Mouse (Mus musculus) layer of hippocampus, postnatal 25 days (tissue): Measurements from ENCODE around the gene Adat2. TPM values are rescaled to one million over a fixed set of nuclear protein-coding genes. Genes with fewer than 3 reads are reported as not detected.

Experiments used
- DNase-seq, 2 experiments: peaks; one replicate each; pipeline ENCODE4 v3.0.0; 2022; ENCODE audit warnings: mixed read lengths in 2 of 2, low spot score in 1 of 2; ENCODE audit errors: extremely low spot score in 1 of 2
- total RNA-seq, 2 experiments: library from RNA; stranded (reverse); gene quantifications; 2 replicates each; pipeline ENCODE4 v1.2.3; 2021

The Adat2 gene
- total RNA-seq, result 1 to 10 TPM; 8.1 to 8.9 TPM

DNA sequence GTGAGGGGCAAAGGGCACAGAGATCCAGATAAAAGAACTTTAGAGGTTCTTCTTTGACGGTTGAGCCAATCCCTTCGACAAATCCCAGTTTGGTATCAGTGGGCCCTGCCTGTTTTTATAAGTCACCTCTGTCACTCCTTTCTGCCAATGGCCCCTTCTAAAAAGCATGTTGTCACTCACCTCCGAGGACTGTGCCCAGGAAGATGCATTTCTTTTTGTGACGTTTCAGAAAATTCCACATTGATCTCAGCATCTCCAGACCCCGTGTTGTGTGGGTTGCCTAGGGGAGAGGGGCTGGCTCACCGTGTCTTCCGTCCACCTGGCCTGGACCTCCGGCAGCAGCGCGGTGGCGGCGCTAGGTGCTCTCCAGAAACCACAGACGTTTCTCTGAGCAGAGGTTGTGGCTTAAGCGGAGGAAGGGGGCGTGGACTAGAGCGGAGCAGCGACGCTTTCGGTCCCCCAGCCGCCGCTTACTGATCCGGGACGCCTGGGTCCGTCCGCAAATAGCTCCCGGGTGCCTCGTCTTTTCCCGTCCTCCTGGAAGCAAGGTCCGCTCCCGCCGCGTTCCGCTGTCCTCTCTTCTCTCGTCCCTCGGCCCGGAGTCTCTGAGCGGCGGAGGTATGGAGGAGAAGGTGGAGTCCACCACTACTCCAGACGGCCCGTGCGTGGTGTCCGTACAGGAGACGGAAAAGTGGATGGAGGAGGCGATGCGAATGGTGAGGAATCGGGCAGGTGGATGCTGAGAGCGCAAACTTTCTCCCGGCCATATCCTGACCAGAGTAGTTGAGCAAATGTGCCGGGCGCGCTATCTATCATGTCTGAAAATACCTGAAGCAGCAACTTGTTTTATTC, at the start of gene Adat2, which contains the start of gene Pex3:
Gene Adat2 (plus strand): TSS at position 249 of the 852 bp plus-strand sequence.
Gene Pex3 (minus strand): TSS at position 497 of the 852 bp plus-strand sequence.
- DNase-seq, result peak; percentile 87 to 90

DNA sequence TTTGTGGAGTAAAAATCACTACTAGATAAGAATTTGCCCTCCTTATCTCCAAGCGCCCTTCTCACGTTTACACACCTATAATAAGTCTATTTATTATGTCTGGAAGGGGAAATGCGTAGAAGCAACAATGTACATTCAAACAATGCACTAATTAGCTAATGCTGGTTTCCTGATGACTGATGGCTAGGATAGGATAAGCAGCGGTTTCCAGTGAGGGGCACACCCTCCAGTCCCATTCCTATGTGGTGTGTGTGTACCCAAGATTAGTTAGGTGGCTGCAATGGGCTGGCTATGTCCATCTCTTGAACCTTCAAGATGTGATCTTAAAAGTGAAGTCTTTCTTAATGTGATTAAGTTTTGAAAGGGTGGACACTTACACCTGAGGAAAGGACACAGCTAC, 30.8 kb upstream of the Adat2 start:
- no peak for DNase-seq

DNA sequence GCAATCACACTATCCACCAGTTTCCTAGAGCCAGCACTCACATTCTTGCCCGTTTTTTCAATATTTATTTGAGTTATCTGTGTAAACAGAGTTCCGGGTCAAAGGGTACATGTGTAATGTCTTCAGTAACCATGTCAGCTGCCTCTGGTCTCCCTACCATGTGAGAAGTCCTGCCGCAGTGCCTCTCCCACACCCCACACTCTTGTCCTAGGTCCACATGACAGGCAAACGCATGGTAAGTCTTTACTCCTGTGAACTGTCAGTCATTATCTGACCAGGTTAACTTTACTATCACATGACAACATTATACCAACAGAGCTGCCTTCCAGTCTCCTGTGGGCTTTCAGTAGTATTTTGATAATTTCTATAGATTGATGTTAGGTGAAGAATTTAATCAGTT, 24.5 kb upstream of the Adat2 start:
- DNase-seq, result no peak

DNA sequence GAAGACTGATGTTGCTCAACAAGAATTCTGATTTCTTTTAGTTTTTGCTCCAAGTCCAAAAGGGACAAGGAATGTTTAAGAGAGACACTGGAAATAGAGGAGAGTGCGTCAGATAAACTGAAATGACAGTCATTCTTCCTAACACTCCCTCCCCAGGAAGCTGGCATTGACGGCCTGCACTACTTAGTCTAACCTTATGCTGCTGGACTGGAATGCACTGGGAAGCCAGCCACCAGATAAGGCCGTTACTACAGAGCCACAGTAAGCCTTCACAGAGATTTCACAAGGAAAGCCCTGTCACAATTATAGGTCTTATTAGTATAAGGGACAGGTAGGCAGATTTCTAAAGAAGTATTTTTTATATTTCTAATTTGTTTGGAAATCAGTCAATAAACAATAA, 17.9 kb upstream of the Adat2 start:
- no peak for DNase-seq

DNA sequence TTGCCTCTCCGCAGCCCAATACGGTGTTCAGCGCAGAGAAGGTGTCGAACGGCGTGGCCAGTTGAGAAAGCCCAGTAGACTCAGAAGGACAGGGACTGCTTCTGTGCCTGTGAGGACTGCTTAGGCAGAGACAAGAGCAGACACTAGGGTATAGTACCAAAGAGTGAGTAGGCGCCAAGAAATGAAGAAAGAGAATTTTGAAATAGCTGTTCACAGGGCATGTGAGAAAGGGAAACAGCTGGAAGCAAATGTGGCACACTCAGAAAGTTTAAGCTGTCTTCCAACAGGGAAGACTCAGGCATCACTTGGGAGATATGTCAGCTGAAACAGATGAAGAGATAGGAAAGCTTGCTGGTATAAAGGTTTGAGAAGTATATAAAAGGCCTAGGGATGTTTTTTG, 16.0 kb upstream of the Adat2 start:
- DNase-seq, result no peak

DNA sequence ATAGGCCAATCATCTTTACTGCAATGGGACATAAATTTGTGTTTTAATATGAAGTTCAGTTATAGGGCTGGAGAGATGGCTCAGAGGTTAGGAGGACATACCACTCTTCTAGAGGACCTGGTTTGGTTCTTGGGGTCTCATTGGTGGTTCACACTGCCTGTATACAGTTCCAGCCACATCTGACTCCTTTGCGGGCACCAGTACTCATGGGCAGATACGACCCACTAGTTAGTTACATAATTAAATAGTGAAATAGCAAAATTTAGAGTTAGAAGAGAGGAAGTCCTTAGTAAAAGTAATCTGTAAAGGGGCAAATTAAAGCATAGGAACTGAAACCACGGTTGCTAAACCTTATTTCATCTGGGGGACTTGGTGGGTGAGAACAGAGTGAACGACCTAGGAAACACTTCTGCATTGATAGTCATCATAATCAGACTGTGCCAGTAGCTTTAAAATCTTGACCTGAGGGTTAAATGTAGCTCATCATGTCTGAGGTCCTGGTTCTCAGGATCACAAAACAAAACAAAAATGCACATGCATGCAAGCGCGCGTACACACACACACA, 12.8 kb upstream of the Adat2 start:
- DNase-seq, result no peak

DNA sequence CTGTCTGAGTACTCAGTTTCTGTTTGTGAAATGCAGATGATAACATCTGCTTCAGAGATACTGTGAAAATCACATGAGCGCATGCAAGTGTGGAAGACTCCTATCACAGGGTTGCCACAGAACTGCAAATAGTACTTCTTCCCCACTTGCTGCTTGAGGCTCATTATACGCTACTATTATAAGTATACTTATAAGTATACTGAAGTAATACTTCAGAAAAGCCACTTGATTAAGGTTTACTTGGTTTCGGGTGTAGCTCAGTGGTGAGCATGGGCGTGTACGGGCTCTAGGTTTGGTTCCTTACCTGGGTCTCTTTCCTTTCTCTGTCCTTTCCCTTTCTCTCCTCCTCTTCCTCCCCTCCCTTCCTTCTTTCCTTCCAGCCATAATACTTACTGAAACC, 11.0 kb upstream of the Adat2 start:
- no peak for DNase-seq

DNA sequence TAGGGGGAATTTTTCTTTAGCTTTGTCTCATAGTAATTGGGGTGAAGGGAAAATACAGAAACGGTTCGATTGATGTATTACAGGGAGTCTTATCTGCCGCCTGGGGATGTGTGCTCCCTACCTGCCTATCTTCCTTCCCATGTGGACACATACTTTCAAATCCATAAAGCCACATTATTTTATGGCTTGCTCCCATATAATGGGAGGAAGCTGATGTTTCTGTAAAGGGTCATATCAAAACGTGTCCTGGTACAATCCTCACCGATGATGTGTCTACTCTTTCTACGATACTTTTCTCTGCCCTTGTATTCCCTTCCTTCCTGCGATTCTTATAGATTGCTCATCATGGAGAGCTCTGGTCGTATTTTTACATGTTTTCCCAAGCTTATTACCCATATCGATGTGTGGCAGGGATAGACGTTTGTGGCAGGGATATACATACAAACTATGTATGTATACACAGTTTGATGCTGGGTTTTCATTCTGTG, 848 bp downstream of the Adat2 start:
- no peak for DNase-seq

DNA sequence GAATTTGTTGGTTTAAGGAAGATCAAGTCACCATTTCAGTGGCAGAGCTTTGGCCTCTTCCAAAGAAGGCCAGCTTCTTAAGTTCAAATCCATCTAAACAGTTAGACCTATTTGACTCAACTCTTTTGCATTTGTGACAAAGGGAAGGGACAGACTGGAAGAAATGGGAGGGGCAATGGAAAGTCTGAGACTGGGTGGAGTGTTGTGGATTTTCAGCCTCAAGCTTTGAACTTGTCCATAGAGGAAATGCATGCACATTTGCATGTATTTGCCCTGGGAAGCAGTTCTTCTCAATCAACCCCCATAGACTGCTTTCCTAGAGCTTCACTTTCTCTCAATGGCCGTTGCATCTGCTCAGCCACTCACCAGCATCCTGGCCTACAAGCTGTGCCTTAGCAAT, 1.6 kb downstream of the Adat2 start:
- no peak for DNase-seq

DNA sequence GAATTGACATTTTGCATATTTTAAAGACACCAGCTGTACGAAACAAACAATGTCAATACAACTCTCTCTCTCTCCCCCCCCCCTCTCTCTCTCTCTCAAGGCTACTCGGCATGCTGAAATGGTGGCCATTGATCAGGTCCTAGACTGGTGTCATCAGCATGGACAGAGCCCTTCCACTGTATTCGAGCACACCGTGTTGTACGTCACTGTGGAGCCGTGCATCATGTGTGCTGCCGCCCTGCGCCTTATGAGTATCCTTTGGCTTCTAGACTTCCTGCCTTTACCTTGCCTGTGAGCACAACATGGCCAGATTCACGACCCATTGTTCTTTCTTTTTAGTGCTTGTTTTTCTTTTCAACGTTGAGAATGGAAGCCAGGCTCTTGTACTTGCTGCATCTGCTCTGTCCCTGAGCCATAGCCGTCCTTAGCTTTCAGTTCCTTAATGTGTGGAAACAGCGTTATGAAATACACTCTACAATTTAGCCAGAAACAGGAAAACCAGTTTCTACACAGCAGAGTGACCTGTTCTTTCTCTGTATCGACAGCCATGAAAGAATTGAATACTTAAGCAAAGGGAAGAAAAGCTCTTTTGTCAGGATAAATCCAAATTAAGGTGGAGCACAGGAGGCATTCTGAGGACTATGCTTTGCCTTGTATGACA, 7.5 kb downstream of the Adat2 start:
- no peak for DNase-seq

DNA sequence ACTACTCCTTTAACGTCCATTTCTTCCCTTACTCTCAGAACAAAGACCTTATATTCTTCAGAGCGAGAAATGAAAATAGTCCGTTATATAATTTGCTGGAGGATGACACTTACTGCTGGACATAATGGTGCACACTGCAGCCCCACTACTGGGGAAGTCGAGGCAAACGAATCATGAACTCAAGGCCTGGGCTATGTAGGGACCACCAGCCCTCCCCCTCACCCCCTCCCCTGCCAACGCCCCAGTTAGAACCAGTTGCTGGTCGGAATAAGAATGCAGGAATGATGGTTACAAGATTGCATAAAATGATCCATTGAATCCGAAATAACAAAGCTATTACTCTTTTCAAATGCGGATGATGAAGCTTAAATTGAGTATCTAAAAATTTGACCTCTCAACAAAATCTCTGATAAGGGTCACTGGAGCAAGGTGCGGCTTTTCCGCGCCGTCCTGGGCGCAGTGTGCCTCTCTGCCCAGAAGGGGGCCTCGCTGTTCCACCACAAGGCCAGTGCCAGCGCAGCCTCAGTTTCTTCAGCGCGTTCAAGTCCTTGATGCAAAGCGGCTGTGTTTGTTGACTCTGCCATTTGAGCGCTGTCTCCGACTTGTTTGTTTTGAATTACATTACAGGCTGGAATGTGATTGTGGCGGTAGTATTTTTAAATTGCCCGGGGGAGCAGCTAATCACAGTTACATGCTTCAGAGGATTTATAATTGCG, 11.8 kb downstream of the Adat2 start:
- DNase-seq, result peak; percentile 65 to 83

DNA sequence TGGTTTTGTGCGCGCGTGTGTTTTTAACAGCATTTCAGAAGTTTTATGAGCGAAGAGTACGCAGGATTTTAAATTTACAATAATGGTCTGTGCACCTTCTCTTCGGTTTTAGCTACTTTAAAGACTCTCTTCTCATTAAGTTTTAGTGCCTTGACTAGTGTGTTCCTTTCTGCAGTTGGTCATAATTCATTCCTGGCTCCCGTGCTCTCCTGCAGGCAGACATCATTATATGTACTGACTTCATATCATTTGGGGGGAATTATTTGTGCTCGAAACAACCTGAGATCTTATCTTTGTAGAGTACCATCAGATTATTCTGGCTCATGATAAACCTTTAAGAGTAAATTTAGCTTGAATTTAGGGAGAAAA, 12.4 kb downstream of the Adat2 start:
- DNase-seq, result no peak

DNA sequence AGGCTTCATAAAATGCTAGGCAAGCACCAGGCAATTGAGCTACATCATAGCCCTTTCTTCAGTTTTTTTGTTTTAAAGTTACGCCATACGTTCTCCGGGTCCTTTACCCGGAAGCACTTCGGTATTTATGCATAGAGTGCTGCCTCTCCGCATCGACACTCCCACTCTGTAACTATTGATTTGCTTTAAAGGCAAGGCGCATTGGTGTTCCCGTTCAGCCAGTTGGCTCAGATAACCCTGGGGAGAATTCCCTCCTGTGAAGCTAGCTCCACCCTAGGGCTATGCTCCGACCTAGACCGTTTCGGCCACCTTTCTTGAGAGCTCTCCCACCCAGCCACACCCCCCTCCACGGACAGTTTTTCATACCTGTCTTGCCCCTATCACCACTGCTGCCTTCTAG, 13.7 kb downstream of the Adat2 start:
- no peak for DNase-seq

DNA sequence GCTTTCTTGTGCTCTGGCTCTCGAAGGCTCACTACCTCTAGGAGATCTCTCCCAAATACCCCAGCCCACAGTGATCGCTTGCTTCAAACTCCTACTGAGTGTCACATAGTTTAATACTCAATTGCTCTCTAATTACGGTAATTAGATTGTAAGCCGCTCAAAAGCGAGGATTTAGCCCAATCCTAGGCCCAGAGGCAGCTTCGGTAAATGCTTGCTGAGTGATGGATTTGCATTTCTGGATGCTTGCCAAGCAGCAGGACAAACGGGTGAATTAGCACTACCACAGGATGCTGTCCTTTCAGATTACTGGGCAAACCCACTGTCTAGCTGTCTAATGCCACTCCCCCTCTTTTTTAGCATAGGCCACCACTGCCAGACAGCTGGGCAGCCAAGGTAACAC, 17.1 kb downstream of the Adat2 start:
- no peak for DNase-seq

DNA sequence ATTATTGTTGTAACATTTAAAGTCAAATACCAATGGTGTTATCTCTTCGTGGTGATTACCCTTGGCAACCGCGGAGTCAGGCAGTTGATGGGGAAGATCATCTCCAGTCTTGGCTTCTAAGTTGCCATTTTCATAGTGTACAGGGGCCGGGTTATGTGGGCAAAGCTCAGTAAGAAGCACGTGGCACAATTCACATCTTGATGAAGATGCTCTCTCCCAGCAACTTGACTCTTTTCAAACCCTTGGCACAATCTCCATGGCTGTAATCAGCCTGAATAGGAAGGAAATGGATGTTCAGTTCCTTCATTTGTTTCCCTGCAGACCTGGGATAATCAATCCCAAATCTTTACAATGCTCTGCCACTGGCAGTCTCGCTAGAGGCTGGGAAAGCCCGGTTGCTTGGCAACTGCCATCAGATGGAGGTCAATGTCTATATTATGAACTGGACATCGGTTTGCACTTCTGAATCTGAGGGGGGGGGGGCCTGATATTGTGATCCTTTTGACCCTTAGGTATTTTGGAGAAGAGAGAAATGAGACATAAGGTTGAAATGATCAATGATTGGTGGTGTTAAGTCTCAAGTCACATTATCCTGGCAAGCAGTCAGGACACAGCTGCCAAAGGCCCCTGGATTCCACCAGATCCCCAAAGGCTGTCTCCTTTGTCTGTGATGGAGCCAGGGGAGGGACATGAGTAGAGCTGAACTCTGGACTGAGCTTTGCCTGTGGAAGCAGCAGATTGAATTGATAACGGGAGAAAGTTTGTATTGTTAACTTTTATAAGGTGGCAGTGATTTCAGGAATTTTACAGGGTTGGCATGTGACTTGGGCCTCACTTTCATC, 18.2 kb downstream of the Adat2 start:
- DNase-seq, result no peak

DNA sequence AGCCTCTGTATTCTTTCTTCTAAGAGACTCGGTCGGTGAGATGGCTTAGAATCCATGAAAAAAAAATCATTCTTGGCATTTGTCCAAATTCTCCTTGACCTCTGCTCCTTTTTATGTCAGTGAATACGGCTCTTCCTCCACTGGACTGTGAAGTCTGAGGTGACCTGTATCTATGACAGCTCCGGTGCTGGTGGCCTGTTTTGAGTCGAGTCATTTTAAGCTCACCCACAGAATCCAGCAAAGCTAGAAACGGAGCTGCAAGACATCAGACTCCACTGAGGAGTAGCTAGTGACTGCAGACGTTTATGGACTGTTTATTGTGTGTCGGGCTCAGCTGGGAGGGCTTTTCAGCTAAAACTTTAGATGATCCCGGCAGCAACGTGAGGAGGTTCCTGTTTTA, 19.3 kb downstream of the Adat2 start:
- DNase-seq, result no peak

DNA sequence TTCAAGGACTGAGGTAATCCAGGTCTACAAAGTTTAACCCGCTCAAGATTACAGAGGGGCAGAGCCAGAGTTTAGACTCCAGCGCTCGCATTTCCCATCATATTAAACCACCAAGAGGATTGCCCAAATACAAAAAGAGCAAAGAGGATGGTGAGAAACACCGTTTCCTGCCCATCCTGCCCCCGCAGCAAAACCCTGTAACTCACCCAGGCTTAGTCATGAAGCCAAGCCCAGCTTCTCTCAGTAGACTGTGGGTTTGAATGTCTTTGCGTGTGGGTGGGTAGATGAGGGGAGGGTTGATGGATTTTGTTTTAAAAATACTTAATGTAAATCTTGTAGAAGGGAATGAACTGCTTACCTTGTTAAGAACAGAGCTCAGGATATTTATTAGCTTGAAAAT, 19.7 kb downstream of the Adat2 start:
- no peak for DNase-seq

DNA sequence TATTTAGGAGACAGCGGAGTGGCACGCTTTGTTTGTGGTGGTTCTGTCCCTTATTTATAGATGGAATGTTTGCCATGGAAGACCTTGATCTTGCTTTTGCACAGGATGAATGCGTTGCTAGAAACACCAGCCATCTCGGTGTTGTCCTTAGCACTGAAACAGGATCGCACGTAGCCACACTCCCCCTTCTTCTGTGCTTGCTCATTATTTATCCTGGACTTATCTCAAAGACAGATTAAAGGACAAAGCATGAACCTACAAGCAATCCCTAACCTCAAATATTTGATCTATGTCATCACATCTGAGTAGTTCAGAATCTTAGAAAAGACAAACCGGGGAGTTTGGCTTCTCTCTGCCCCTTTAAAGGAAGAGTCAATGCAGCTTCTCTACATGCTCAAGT, 24.4 kb downstream of the Adat2 start:
- DNase-seq, result no peak

DNA sequence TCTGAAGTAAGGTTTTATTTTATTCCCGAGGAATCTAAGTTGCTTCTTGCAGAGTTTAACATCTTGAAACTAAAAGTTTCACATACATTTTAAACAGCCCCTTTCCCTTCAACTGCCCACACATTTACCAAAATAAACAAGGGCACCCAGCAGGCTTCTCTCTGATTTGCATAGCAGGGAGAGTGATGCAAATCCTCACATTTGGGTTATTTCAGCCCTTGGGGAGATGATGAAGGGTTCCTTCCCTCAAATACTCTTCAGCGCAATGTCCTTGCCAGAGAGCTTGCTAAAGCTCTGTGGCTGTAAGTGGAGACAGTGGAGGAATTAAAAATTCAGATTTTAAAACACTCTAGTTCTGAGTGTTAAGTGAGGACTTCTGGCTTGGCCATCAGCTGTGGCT, 35.2 kb downstream of the Adat2 start:
- no peak for DNase-seq

DNA sequence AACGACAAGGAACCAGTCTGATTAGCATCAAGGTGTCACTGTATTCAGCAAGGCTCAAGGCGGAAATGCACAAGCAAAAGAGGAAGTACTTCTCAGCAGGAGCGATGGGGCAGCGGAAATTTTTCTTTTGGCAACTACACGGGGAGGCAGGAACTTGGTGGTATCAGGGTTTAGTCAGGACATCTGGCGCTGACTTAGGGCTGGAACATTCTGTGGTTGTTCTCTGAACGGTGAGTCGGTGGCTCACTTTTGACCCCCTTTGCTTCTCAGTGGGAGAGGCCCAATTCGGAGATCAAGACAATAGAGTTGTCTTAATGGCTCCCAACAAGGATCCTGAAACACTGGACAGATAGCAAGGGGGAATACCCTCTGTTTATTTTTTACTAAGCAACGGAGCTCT, 39.5 kb downstream of the Adat2 start:
- no peak for DNase-seq
